Mouse (Mus musculus) forelimb bud, embryonic 11.5 days (tissue): ENCODE measurements at regions not wholly inside any gene's neighbourhood (a gene's known extent, or its start where the extent isn't known, plus 50 kb on each side); places are given as distances from the start of the nearest gene placed in this dataset.
"Not testable (repeated sequence)": the region's sequence is repeated elsewhere in the genome, so short reads cannot be mapped to it uniquely, and the experiment has no call there.

ENCODE experiments used
- DNase-seq: peaks from one replicate; pipeline ENCODE4 v3.0.0-alpha.2; 2012; ENCODE audit warnings: low read depth, low spot score

DNA sequence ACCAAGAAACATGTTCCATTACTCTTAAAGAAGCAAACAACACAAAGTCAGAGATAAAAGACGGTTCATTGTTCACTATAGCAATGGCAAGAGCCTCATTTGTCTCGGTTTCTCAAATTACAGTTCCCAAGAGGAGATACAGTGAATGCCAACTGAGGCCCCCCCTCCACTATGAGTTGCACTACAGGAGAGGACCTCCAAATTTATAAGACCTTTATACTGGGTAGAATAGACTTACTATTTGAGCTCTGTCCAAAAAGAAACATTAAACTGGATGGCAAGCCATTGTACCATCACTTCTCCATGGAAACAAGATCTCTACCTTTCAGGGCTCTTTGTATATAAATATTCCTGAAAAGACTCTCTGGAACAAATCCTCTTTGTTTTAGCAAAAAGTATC is 66.4 kb downstream of the Fundc1 start:
- no peak for DNase-seq

DNA sequence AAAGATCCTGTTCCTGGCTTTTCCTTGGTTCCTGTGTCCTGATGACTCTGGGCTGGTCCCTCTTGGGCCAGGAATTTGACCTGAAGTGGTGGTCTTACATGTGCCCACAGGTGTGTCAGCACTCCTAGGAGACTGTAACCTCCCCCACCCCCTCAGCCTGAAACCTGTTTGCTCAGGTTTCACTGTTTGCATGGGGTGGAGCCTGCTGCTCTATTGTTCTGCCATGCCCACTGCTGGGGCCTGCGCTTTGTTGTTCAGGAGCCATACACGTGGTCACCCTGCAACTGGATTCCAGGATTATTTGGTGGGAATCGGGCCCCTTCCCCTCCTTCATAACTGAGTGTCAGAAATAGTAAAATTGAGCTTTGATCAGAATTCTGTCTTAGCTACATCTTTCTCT is 99.0 kb downstream of the Fundc1 start:
- DNase-seq: not testable (repeated sequence)

DNA sequence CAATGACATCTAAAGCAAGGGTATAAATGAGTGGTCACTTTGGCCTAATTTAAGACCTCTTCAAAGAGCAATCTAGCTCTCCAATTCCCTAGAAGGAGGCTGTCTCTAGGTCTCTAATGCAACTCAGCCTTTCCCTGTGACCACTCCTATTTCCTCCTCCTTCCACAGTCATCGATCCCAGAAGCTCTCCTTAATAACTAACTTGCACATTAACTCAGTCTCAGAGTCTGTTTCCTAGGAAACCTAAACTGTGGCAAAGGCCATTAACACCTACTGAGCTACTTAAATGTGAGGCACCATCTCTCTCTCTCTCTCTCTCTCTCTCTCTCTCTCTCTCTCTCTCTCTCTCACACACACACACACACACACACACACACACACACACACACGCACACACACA is 115.6 kb downstream of the Fundc1 start:
- peak; percentile 0 for DNase-seq

DNA sequence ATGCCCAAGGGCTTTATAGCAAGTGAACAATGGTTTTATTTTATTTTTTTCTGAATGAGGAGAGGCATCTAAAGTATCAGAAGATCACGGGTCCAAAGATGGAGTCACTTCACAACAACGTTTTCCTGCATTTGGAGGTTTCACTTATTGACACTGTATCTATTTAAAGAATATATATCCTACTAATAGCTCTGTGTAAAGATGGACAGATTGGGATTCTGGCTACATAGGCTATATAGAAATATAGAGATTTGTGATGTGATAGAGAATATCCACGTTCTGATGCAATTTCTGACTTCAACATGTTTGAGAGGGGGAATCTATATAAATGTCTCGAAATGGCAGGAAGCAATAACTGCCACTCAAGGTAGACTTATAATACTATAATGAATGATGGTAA is 96.0 kb upstream of the Efhc2 start:
- no peak for DNase-seq

DNA sequence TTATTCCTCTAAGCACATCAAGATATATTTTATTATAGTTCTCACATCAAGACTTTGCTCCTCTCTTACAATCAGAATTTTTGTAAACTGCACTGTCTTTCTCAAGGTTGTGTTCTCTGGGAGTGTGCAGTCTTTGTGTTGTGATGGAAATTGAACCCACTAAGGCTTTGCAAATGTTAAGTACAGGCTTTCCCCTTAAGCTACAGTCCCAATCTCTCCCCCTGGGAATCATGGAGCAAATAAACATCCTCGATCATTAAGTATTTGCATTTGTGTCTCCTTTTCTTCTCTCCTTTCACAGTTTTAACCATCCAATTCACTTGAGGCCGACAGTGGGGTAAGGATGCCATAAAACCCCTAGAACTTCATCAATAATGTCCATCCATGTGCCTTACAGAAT is 85.1 kb upstream of the Efhc2 start:
- DNase-seq: no peak
